Mouse (Mus musculus) lung, embryonic 15.5 days (tissue): Measurements from ENCODE around the gene Tpx2. TPM values are rescaled to one million over a fixed set of nuclear protein-coding genes. Genes with fewer than 3 reads are reported as not detected.
A peak's percentile ranks its signal among the peaks of the same experiment; 100 is the strongest.

ENCODE experiments used
- ATAC-seq: fragments of 200-750 bp; cut with Nextera tagmentation; 2 replicates; pipeline ENCODE4 v1.8.0; 2017; ENCODE audit warnings: moderate number of reproducible peaks, borderline replicate concordance; ENCODE audit not compliant: low FRiP score, low TSS enrichment; ENCODE audit errors: extremely low read depth
- H3K27ac ChIP-seq: fragments of 300-500 bp; sonication (generic); 2 replicates; pipeline ENCODE4 v1.5.1; 2015; ENCODE audit warnings: moderate library complexity, mild to moderate bottlenecking, inconsistent platforms
- H3K27me3 ChIP-seq: fragments of 300-500 bp; sonication (generic); 2 replicates; pipeline ENCODE4 v1.6.1; 2015; ENCODE audit warnings: inconsistent platforms
- H3K36me3 ChIP-seq: fragments of 300-500 bp; sonication (generic); 2 replicates; pipeline ENCODE4 v1.6.1; 2015; ENCODE audit warnings: inconsistent platforms
- H3K4me1 ChIP-seq: fragments of 300-500 bp; sonication (generic); 2 replicates; pipeline ENCODE4 v1.6.1; 2015; ENCODE audit warnings: inconsistent platforms
- H3K4me2 ChIP-seq: fragments of 300-500 bp; sonication (generic); 2 replicates; pipeline ENCODE4 v1.6.1; 2015; ENCODE audit warnings: inconsistent platforms, mild to moderate bottlenecking, moderate library complexity
- H3K4me3 ChIP-seq: fragments of 300-500 bp; sonication (generic); 2 replicates; pipeline ENCODE4 v1.5.1; 2015; ENCODE audit warnings: mild to moderate bottlenecking, inconsistent platforms
- H3K9ac ChIP-seq: fragments of 300-500 bp; sonication (generic); 2 replicates; pipeline ENCODE4 v1.6.1; 2015; ENCODE audit warnings: inconsistent platforms
- H3K9me3 ChIP-seq: fragments of 300-500 bp; sonication (generic); 2 replicates; pipeline ENCODE4 v1.6.1; 2016; ENCODE audit warnings: inconsistent platforms
- WGBS: fragments of 180-500 bp; shearing (Covaris S2); methylation state at CpG from one replicate; pipeline ENCODE4 v1.1.7; 2015; 5-methylcytosine and 5-hydroxymethylcytosine counted together
- polyA plus RNA-seq: library from polyadenylated mRNA; unstranded; fragments of >200 nt; fragmentation: Nextera tagmentation; extraction: Ambion mirVana; gene quantifications from 2 replicates; pipeline ENCODE4 v1.2.1, GENCODE M21; 2015

The Tpx2 gene
- polyA plus RNA-seq, 1 experiment from 2014 or later = 92.1 TPM

DNA sequence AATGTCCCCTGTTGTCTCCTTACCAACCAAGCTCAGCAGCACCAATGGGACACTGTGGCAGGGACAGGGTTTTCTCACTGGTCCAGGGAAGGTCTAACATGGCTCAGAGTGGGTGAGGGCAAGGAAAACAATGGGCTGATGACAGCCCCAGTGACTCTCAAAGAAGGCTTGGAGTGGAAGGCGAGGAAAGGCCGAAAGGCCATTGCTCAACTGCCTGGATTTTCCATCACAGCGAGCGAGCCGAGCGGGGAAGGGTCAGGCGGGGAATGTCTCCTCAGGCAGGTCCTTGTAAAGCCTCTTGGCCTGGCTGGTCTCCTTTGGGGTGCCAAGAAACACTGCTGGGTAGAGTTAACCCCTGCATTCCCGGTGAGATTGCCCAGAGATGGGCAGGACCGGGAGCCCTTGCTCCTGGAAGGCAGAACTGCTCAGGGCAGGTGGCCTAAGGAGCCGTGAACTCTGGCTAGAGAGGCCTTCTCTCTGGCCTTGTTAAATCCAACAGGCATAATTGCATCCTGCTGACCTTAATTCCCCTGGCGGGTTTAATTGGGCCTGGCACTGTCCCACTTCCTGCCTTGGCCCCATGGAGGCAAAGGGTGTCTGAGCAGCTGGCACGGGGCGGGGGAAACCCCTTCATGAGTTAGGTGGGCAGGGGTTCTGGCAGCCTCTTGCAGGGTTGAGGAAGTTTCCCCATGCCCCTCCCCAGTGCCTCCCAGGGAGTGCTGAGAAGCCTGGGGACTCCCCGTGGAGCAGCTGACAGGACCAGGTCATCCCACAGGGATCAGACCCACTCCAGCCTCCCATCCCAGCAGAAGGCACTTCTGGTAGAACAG lies 59.6 kb downstream of the Tpx2 start:
- no peak overlapping the region for H3K9ac ChIP-seq
- H3K4me2 ChIP-seq = no peak overlapping the region
- no peak overlapping the region for H3K27ac ChIP-seq
- ATAC-seq = no peak
- H3K27me3 ChIP-seq = peaks cover 22% of the 10 kb centered on the region
- H3K4me3 ChIP-seq = no peak overlapping the region
- 48% methylated on average over 14 of the region's 14 CpGs for WGBS
- no peaks in the 10 kb centered on the region for H3K36me3 ChIP-seq
- H3K4me1 ChIP-seq = peaks cover 27% of the 10 kb centered on the region
- H3K9me3 ChIP-seq = no peaks in the 10 kb centered on the region

- no peak overlapping the region for H3K27ac ChIP-seq
- H3K27me3 ChIP-seq = peaks cover 40% of the 10 kb centered on the region
- H3K9ac ChIP-seq = no peak overlapping the region
- no peak for ATAC-seq
- H3K9me3 ChIP-seq = no peaks in the 10 kb centered on the region
- no peak overlapping the region for H3K4me3 ChIP-seq
- 65% methylated on average over 6 of the region's 6 CpGs for WGBS
- H3K36me3 ChIP-seq = no peaks in the 10 kb centered on the region
- H3K4me2 ChIP-seq = no peak overlapping the region
- H3K4me1 ChIP-seq = peaks cover 29% of the 10 kb centered on the region
These were observed 62.1 kb downstream of the Tpx2 start for GRCm38 (mm10) chr2:152909848-152910247.

GRCm38 (mm10) chr2:152911031-152911430 lies 63.3 kb downstream of the Tpx2 start, which contains the start of gene Mylk2:
Gene Mylk2, plus strand, starts transcription at chr2:152911352.
- 18% methylated on average over 12 of the region's 12 CpGs for WGBS
- no peak for ATAC-seq
- Histone ChIP-seq H3K4me1 (peaks cover 21% of the 10 kb centered on the region), H3K9ac (no peak within 1 kb of the TSS), H3K4me2 (no peak within 1 kb of the TSS), H3K27me3 (peaks cover 42% of the 10 kb centered on the region), H3K27ac (no peak within 1 kb of the TSS), H3K4me3 (no peak within 1 kb of the TSS), H3K36me3 (no peaks in the 10 kb centered on the region), H3K9me3 (no peaks in the 10 kb centered on the region)

DNA sequence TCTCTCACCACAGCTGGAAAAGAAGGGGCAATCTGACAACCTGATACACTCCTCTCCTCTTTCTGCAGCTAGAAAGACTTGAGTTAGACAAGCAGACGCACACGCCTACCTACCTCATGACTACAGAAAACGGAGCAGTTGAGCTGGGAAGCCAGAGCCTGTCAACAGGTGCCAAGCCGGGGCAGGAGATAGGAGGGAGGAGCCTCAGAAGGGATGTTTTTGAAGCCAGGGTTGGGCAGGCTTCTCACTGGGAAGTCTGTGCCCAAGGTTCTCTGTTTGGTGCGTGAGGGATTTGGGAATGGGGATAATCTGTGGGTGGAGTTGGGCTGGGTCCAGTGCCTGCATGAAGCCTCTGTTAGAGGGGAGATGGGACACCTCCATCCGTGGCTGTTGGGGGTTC lies 63.7 kb downstream of the Tpx2 start:
- H3K27ac ChIP-seq = no peak overlapping the region
- peaks cover 17% of the 10 kb centered on the region for H3K4me1 ChIP-seq
- H3K9me3 ChIP-seq = no peaks in the 10 kb centered on the region
- H3K36me3 ChIP-seq = no peaks in the 10 kb centered on the region
- peaks cover 46% of the 10 kb centered on the region for H3K27me3 ChIP-seq
- no peak overlapping the region for H3K4me2 ChIP-seq
- no peak overlapping the region for H3K4me3 ChIP-seq
- no peak for ATAC-seq
- 22% methylated on average over 6 of the region's 6 CpGs for WGBS
- no peak overlapping the region for H3K9ac ChIP-seq

DNA sequence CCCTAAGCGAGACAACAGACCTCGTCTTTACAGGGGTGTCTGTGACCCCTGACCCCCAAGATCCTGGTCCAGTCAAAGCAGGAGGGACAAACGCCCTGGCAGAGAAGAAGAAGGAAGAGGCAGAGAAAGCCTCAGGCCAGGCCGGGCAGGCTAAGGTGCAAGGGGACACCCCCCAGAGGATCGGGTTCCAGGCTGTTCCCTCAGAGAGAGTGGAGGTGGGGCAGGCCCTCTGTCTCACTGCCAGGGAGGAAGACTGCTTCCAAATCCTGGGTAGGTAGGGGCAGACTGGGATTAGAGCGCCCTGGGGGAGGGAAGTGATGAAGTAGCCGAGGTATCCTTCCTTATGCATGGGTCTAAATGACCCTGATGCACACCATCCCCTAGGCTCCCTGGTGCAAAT lies 65.7 kb downstream of the Tpx2 start:
- no peaks in the 10 kb centered on the region for H3K9me3 ChIP-seq
- H3K27me3 ChIP-seq = peaks cover 51% of the 10 kb centered on the region
- H3K4me2 ChIP-seq = no peak overlapping the region
- H3K9ac ChIP-seq = no peak overlapping the region
- 27% methylated on average over 7 of the region's 7 CpGs for WGBS
- H3K36me3 ChIP-seq = no peaks in the 10 kb centered on the region
- H3K4me3 ChIP-seq = no peak overlapping the region
- H3K4me1 ChIP-seq = 0 out of 2 replicates have a peak, but pooled peaks cover 5% of the 10 kb centered on the region
- ATAC-seq = no peak
- no peak overlapping the region for H3K27ac ChIP-seq

GRCm38 (mm10) chr2:152914310-152915120 lies 66.8 kb downstream of the Tpx2 start:
- H3K36me3 ChIP-seq = no peaks in the 10 kb centered on the region
- peak; percentile 53 for ATAC-seq
- H3K9me3 ChIP-seq = no peaks in the 10 kb centered on the region
- H3K27ac ChIP-seq = no peak overlapping the region
- H3K9ac ChIP-seq = no peak overlapping the region
- H3K4me1 ChIP-seq = 0 out of 2 replicates have a peak, but pooled peaks cover 5% of the 10 kb centered on the region
- no peak overlapping the region for H3K4me3 ChIP-seq
- WGBS = 3% methylated on average over 18 of the region's 18 CpGs
- H3K27me3 ChIP-seq = peaks cover 51% of the 10 kb centered on the region
- peak overlapping the region; percentile 38 for H3K4me2 ChIP-seq

GRCm38 (mm10) chr2:152915453-152915852 lies 67.7 kb downstream of the Tpx2 start:
- no peak for ATAC-seq
- H3K27ac ChIP-seq = no peak overlapping the region
- no peaks in the 10 kb centered on the region for H3K9me3 ChIP-seq
- H3K9ac ChIP-seq = no peak overlapping the region
- no peak overlapping the region for H3K4me3 ChIP-seq
- 0 out of 2 replicates have a peak, but pooled peaks cover 5% of the 10 kb centered on the region for H3K4me1 ChIP-seq
- no peaks in the 10 kb centered on the region for H3K36me3 ChIP-seq
- no peak overlapping the region for H3K4me2 ChIP-seq
- WGBS = 61% methylated on average over 4 of the region's 4 CpGs
- H3K27me3 ChIP-seq = peaks cover 49% of the 10 kb centered on the region

- WGBS = 53% methylated on average over 5 of the region's 5 CpGs
- no peak for ATAC-seq
- no peak overlapping the region for H3K4me2 ChIP-seq
These were observed 68.3 kb downstream of the Tpx2 start for GRCm38 (mm10) chr2:152916111-152916510.

GRCm38 (mm10) chr2:152917671-152918070 lies 69.9 kb downstream of the Tpx2 start:
- no peak overlapping the region for H3K4me3 ChIP-seq
- no peak overlapping the region for H3K27ac ChIP-seq
- peaks cover 26% of the 10 kb centered on the region for H3K27me3 ChIP-seq
- H3K4me2 ChIP-seq = no peak overlapping the region
- WGBS = 40% methylated on average over 9 of the region's 9 CpGs
- H3K9ac ChIP-seq = no peak overlapping the region
- no peaks in the 10 kb centered on the region for H3K36me3 ChIP-seq
- 0 out of 2 replicates have a peak, but pooled peaks cover 5% of the 10 kb centered on the region for H3K4me1 ChIP-seq
- H3K9me3 ChIP-seq = no peaks in the 10 kb centered on the region
- no peak for ATAC-seq

More at GRCm38 (mm10) chr2:152916111-152916510, 68.3 kb downstream of the Tpx2 start:
- Histone ChIP-seq H3K27ac (no peak overlapping the region), H3K4me3 (no peak overlapping the region), H3K4me1 (0 out of 2 replicates have a peak, but pooled peaks cover 5% of the 10 kb centered on the region), H3K9ac (no peak overlapping the region), H3K27me3 (peaks cover 42% of the 10 kb centered on the region), H3K9me3 (no peaks in the 10 kb centered on the region), H3K36me3 (no peaks in the 10 kb centered on the region)

DNA sequence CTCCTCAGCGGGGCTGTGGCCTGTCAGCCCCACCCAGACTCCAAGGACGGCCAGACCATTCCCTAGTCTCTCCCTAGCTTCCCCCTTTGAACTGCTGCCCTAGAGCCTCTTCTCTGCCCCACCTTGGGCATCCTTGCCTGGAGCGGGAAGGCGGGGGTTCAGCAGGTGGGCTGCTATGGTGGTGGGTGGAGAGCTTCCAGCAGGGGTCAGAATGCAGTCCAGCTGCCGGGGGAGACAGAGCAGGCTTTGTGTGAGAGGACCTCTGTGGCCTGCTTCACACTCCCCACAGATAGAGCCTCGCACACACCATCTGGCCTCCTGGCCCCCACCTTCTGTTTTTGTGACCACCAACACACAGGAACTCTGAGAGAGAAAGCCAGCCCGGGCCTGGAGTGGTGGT lies 74.6 kb downstream of the Tpx2 start:
- H3K27me3 ChIP-seq = peaks cover under 1% of the 10 kb centered on the region; the same call in 1 of the 2 replicates
- H3K9ac ChIP-seq = no peak overlapping the region
- no peak overlapping the region for H3K4me2 ChIP-seq
- H3K27ac ChIP-seq = no peak overlapping the region
- H3K4me1 ChIP-seq = peaks cover 24% of the 10 kb centered on the region
- ATAC-seq = no peak
- no peaks in the 10 kb centered on the region for H3K9me3 ChIP-seq
- no peak overlapping the region for H3K4me3 ChIP-seq
- 25% methylated on average over 6 of the region's 7 CpGs for WGBS
- no peaks in the 10 kb centered on the region for H3K36me3 ChIP-seq

- peaks cover 33% of the 10 kb centered on the region for H3K4me1 ChIP-seq
- 82% methylated on average over 3 of the region's 3 CpGs for WGBS
- no peak overlapping the region for H3K27ac ChIP-seq
- no peaks in the 10 kb centered on the region for H3K9me3 ChIP-seq
- no peak for ATAC-seq
- H3K9ac ChIP-seq = no peak overlapping the region
- H3K27me3 ChIP-seq = no peaks in the 10 kb centered on the region
- H3K4me2 ChIP-seq = no peak overlapping the region
- no peaks in the 10 kb centered on the region for H3K36me3 ChIP-seq
- H3K4me3 ChIP-seq = no peak overlapping the region
These were observed 75.9 kb downstream of the Tpx2 start for GRCm38 (mm10) chr2:152923621-152924020.

DNA sequence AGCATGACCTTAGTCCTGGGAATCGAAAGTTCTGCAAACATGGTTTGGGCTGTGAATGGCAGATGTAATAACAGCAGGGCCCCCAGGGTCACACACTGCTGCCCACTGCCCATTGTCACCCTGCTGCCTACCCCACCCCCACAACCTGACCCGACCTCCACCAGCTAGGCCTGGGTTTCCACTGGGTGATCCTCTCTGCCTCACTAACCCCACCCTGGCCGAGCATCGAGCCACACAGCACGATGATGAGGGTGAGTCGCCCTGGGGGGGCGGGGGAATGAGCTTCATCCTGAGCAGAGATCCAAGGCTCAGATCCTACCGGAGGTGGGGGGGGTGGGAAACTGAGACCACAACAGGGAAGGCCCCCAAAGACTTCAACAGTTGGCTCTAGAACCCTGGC lies 76.4 kb downstream of the Tpx2 start:
- no peaks in the 10 kb centered on the region for H3K9me3 ChIP-seq
- peaks cover 33% of the 10 kb centered on the region for H3K4me1 ChIP-seq
- no peaks in the 10 kb centered on the region for H3K36me3 ChIP-seq
- no peaks in the 10 kb centered on the region for H3K27me3 ChIP-seq
- no peak overlapping the region for H3K4me2 ChIP-seq
- H3K9ac ChIP-seq = no peak overlapping the region
- WGBS = 51% methylated on average over 8 of the region's 8 CpGs
- no peak for ATAC-seq
- H3K4me3 ChIP-seq = no peak overlapping the region
- H3K27ac ChIP-seq = no peak overlapping the region
